Mouse (Mus musculus) gastrocnemius, postnatal 36 days (tissue): Measurements from ENCODE around the gene Tmem204. TPM values are rescaled to one million over a fixed set of nuclear protein-coding genes. Genes with fewer than 3 reads are reported as not detected.
A peak's percentile ranks its signal among the peaks of the same experiment; 100 is the strongest.
"Not testable (repeated sequence)": the region's sequence is repeated elsewhere in the genome, so short reads cannot be mapped to it uniquely, and the experiment has no call there.

Experiments used
- DNase-seq, 2 experiments: peaks; one replicate each; pipeline ENCODE4 v3.0.0; 2022
- intact Hi-C: fragments of 180-260 bp; cut with DNase I; formaldehyde crosslinking; loops from one replicate; pipeline ENCODE4 v1.15.1; 2025
- long read RNA-seq, 2 experiments: library from polyadenylated mRNA; stranded (forward); transcript quantifications; one replicate each; pipeline ENCODE4 v2.0.0; 2021
- total RNA-seq, 2 experiments: library from RNA; stranded (reverse); gene quantifications; 2 replicates each; pipeline ENCODE4 v1.2.3; 2021

The Tmem204 gene
- 10 to 100 TPM; 10.3 to 10.7 TPM for total RNA-seq
- long read RNA-seq, experiment 1, transcript Tmem204-201 (3 exons, 1,846 nt): major isoform, 20 of 23 reads
- long read RNA-seq, experiment 1, partial matches to known transcripts: 0 of 23 reads
- long read RNA-seq, experiment 1, other reads (novel, unspliced or antisense): 2 of 23 reads
- long read RNA-seq, experiment 2, transcript Tmem204-201 (3 exons, 1,846 nt): major isoform, 29 of 32 reads
- long read RNA-seq, experiment 2, partial matches to known transcripts: 0 of 32 reads
- long read RNA-seq, experiment 2, other reads (novel, unspliced or antisense): 2 of 32 reads

DNA sequence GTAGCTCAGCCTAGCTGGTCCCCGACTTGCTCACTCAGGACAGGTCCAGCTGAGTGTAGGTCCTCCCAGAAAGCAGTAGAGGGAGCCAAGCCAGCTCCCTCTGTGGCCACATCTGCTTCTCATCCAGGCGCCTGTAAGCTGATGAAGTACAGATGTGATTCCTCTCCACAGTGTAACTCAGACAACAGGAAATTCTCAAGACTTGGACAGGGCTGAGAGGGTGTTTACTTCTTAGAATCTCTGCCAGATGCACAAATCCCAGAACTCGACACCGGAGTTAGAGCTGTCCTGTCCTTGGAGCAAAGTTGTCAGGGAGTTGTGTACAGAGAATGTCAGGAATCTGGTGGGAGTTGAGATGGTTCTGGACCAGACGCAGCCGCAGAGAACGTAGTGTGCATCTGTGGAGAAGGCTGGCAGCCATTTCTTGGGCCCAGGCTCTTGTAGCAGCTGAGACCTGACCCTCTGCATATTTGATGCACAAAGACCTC is at the start of gene Tmem204:
Gene Tmem204 (minus strand): TSS at position 148 of the 488 bp plus-strand sequence.
- peak; percentile 57 to 63 for DNase-seq
- intact Hi-C loops: loop anchor here (5.0 kb wide), 1 partner anchor 66 kb away; the partner anchor contains the start of genes Cramp1l and Ift140

DNA sequence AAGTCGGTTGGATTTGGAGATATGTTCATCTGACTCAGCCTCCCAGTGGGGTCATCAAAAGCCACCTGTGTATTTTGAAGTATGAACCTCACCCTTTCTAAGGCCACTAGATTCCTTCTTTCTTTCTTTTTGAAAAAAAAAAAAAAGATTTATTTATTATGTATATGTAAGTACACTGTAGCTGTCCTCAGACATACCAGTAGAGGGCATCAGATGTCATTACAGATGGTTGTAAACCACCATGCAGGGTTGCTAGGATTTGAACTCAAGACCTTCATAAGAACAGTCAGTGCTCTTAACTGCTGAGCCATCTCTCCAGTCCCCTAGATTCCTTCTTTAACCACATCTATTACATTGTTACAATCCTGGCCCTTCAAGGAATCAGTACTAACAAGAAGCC is 46.7 kb upstream of the Tmem204 start:
- no peak for DNase-seq
- intact Hi-C loops: no loop called here

DNA sequence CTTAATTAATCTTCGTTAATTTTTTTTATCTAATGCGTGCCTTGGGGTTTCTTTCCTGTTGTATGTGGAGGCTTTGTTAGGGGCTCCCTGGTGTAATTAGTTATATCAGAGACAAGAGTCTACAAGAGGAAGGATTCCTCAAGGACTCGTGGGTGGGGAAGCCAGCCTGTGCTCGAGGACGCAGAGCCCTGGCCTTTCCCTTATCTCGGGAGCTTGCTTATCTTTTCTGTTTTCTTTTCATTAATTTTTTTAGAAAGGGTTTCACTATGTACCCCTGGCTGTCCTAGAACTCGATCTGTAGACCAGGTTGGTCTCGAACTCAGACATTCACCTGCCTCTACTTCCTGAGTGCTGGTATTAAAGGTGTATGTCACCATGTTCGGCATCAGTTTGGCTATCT is 44.3 kb upstream of the Tmem204 start:
- intact Hi-C loops: no loop called here
- DNase-seq: no peak

DNA sequence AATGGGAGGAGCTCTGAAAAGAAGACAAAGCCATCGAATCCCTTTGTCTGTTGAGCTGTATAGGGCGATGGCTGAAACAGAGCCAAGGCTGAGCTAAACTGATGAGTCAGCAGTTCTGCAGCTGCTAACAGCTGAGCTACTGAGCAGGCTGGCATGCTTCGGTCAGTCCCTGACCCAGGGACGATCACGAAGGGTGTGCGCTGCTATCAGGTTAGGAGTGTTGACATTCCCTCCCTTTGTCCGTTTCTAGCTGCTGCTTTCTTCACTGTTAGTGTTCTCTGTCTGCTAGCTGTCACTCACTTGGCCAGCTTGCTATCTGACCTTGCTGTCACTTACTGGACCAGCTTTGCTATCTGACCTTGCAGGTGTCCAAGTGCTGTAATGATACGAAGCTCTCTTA is 43.7 kb upstream of the Tmem204 start:
- intact Hi-C loops: no loop called here
- DNase-seq: no peak

DNA sequence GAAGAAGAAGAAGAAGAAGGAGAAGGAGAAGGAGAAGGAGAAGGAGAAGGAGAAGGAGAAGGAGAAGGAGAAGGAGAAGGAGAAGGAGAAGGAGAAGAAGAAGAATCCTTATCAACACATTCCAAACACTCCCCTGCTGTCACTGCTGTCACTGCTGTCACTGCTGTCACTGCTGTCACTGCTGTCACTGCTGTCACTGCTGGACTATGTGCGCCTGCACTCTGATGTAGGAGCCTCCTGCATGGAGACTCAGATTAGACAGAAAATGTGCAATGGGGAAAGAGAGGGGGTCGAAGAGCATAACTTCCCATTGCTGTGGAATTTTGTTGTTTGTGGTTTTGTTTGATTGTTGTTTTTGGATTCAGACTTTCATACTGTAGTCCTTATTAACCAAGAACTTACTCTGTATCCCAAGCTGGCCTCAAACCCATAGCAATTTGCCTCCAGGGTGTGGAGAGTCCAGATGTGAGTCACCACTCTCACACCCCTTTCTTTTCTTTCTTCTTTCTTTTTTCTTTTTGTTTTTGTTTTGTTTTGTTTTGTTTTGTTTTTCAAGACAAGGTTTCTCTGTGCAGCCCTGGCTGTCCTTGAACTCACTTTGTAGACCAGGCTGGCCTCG is 42.2 kb upstream of the Tmem204 start:
- intact Hi-C loops, DNase-seq: not testable (repeated sequence)

DNA sequence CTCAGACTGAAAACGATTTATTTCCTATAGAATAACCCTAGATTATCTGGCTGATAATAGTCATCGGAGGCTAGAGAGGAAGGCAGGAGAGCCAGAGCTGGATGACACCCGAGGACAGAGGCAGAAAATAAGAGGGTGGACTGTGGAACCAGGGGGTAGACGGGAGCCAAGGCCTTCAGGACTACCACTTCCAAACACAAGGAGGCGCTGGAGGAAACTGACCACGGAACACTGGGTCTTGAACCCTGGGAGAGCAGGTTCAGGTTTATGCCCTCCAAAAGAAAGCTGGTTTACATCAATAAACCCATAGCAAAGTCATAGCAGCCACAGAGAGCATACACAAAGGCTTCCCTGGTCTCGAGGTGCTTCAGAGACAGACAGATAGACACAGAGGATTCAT is 40.6 kb upstream of the Tmem204 start:
- intact Hi-C loops: no loop called here
- no peak for DNase-seq

DNA sequence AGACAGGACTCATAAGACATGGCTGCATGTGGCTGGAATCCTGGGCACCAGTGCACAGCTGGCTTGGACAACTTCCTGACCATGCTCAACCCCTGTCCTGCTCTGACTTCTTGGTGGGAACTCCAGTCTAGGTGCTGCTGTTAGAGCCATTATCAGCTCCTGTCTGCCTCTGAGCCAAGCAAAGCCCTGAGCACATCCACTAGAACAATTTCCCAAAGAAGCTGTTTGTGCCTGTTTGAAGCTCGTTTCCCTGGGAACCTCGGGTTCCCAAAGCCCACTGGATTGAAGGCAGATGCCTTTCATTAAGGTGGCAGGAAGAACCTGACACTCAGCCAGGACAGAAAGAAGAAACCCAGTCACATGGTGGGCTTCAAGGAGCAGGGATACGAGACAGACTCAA is 37.0 kb upstream of the Tmem204 start, which contains the start of gene Ptx4:
Gene Ptx4 (plus strand): TSS at position 355 of the 400 bp plus-strand sequence.
- DNase-seq: no peak

DNA sequence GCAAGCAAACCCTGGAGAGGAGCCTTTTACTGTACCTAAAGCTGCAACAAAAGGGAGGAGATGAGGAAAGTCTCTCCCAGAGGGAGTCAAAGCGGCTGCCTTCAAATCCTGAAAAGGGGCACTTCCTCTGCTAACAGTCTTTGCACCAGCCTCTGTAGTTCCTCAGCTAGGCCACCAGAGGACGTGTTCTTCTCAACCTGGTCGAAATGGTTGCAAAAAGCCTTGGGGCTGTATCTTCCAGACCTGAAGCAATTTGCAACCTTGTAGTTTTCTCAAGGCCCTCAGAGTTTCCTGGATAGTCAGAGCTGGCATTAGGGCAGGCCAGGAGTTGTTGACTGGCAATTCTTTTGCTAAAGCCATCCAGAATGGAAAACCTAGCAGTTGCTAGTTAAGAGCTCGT is 33.9 kb upstream of the Tmem204 start:
- intact Hi-C loops: loop anchor here (5.0 kb wide), 1 partner anchor 65 kb away; the partner anchor contains the start of gene BC003965
- no peak for DNase-seq

More for the DNA sequence above, 37.0 kb upstream of the Tmem204 start, which contains the start of gene Ptx4:
- intact Hi-C loops: no loop called here

DNA sequence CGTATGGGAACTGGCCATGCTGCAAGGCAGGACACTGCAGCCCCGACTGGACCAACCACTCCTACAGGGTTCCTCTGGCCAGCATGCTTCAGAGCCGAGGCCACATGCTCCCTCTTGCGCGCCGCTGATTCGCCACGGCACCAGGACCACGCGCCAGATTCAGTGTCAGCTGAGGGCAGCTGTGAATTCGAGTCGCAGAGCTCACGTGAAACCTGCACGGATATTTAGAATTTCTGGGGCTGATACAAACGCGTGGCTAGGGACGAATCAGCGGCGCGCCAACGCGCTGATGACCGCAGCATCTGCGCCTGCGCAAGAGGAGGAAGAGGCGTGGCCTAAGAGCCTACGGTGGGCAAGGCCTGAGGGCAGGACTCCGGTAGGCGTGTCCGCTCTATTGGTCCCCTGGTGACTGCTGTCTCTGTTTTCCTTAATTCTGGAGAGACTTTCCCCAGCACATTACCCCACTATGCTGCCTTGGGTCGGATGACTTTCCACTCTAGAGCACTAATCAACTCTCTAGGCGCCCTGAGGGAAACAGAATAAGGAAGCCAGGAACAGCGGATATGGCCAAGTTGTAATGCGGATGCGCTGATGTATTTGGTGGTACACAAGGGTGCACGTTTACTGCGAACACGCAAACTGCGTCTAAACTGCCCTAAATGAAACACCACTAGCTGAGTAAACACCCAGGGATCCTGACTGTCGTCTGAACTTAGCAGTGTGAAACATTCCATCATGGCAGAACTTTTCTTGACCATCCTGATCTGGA is 32.5 kb upstream of the Tmem204 start, which contains the start of gene Telo2:
Gene Telo2 (minus strand): TSS at position 304 of the 769 bp plus-strand sequence.
- DNase-seq: peak; percentile 94 to 95
- intact Hi-C loops: loop anchor here (5.0 kb wide), 1 partner anchor 66 kb away; the partner anchor contains the start of gene BC003965

DNA sequence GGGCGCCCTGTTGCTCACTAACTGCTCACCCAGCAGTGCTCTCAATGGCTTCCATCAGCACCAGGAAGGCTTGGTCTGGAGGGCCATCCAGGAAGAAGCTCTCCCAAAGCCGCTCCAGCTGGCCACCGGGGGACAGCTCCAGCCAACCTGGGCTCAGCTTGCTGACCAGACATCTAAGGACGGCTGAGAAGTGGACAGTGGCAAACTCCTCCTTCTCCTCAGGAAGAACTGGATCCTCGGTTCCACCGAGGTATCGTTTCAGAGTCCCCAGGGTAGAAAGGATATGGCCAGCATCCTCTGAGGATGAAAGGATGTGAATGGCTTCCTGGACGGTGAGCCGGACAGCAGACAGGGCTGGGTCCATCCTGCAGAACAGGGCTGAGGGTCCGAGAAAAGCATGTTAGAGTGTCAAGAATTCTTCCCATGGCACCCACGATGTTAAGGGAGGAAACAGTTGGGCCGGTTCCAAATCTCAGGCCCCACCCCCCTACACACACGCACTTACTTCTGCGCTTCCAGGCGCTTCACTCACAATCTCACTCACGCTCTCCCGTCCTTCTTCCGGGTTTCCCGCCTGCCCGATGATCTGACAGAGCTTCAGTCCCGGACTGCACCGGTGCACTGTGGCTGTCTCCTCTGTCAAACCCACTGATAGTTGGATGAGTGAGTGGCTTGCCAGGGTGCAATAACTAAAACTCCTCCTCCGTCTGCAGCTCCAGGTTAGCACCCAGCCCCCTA is 31.7 kb upstream of the Tmem204 start:
- no peak for DNase-seq
- intact Hi-C loops: loop anchor here (5.0 kb wide), 1 partner anchor 67 kb away; the partner anchor contains the start of gene BC003965

DNA sequence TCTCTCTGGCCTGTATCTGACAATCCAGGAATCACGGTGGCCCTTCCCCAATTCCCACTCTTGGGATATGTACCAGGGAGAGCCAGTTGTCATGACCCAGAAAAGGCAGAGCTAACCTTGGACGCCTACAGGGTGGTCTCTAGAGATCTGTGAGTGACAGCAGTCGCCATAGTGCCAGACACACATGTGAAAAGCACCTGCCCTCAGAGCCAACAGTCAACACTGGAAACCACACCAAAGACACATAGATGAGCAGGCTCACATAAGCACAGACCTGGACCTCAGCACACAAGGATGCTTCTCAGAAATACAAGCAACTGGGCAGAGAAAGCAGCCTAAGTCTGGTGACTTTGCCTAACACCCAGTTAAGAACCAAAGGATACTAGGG is 29.0 kb upstream of the Tmem204 start:
- DNase-seq: no peak
- intact Hi-C loops: no loop called here

DNA sequence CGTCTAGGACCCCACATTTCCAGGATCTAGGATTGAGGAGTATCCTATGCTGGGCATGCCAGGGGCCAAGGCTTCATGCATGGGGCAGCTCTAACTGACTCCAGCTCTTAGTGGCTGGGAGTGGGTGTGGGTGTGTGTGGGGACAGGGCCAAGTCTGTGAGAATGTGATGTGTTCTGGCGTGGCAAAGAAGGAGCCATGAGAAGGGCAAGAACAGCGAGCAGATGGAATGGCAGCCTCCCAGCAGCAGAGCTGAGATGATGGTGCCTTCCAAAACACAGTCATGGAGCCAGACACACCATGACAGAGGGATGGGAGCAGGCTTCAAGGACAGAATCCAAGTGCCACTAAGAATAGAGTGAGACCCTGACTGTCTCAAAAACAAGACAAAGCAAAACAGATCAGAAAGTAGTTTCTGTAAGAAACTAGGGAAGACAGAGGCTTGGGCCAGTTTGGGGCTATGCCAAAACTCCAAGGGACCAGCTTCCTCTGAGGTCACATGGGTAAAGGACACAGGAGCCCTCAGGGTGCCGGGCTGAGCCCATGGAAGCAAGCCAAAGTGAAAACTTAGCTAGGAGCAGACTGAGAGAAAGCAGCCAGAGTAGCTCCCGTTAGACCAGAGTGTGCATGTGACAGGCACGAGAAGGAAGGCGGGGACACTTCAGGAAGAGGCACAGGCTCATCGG is 28.5 kb upstream of the Tmem204 start:
- intact Hi-C loops: no loop called here
- peak; percentile 37 to 41 for DNase-seq

DNA sequence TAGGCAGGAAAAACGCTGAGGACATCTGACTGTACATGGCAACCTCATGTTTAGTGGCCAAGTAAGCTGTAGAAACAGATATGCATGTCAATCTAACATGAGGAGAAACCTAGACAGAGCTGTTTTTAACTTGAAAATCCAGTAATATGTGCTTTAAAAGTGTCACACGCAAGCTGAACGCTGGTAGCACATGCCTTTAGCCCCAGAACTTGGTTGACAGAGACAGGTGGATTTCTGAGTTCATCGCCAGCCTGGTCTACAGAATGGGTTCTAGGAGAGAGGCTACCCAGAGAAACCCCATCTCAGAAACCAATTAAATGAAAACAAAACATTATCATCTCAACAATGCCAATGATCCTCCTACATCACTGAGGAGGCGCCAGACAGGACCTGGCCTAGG is 27.8 kb upstream of the Tmem204 start:
- intact Hi-C loops: no loop called here
- DNase-seq: no peak

DNA sequence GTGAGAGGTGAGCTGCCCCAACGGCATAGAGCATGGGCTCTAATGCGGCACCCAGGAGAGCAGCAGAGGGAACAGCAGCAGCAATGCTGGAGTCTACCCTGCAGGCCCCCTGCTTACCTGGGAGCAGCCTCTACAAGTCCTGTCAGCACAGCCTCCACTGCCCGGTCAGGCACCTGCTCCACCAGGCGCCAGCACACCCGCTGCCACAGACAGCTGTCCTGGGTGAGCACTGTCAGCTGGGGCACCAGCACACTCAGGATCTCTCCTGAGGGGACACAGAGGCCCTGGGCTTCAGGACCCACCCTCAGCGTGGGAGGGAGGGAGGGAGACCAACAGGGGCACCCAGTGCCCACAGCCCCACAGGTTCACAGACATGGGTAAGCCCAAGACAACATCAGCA is 27.2 kb upstream of the Tmem204 start:
- no peak for DNase-seq
- intact Hi-C loops: no loop called here

DNA sequence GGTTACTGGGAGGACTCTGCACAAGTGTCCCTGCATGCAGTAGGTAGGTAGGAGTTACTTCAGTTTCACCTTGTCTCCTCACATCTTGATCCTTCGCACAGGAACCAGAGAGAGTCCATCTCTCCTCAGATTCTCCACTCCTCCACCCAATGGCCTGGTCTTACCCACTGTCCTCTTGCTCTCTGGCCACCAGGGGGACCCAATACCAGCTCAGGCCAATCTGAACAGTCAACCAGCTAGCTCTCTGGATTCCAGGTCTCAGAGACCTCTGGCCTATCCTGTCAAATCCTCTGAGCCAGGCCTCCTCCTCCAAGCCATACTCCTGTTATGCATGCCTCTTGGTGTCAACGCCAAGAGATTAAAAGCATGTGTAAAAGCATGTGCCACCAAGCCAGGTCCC is 26.2 kb upstream of the Tmem204 start:
- intact Hi-C loops: no loop called here

DNA sequence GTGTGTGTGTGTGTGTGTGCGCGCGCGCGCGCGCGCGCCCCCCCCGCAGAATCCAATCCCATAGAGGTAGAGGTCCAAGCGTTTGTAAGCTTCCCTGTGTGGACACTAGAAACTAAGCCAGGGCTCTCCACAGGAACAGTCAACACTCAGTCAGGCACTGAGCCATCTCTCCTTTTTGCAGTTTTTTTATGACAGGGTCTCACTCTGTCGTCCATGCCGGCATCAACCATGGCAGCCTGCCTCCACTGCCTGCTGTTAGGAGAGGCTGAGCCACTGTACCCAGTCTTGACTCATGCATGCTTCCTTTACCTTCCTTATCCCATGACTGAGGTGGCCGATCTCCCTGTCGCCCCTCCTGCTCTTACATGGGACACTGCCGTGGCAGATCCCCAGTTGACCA is 24.4 kb upstream of the Tmem204 start:
- no peak for DNase-seq
- intact Hi-C loops: no loop called here

More for the DNA sequence above, 26.2 kb upstream of the Tmem204 start:
- DNase-seq: peak in 1 of 2 experiments; percentile 27

DNA sequence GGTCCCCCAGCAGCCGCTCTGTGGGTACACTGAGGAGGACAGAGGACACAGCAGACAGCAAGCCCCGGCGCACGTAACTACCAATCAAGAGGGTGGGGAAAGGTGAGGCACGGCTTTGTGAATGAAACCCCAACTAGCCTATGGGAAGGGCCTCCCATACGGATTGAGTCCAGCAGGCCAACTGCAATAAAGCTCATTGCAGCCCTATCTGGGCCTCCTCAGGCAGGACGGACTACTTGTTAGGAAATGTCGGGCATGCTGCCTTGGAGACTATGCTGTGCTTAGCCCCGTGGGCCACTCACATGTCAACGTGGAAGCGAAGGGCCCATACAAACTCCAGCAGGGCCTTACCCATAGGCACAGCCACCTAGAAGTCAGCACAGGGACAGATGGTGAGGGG is 17.9 kb upstream of the Tmem204 start:
- intact Hi-C loops: no loop called here
- no peak for DNase-seq

DNA sequence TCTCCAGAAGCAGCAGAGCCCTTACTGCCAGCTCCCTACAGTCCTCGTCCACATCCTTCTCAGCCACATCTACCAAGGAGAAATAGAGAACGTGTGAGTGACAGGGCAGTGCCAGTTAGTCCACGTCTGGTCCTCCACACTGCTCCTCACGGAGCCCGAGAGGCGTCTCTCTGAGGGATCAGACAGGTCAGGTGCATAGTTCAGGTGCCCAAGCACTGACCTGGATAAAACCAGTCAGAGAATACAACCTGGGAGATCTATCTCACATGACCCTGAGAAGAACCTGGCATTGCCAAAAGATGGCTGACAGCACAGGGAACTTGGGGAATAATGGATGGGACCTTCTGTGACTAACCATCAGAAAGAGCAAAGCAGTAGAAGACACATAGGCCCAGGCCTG is 16.7 kb upstream of the Tmem204 start:
- no peak for DNase-seq
- intact Hi-C loops: no loop called here

DNA sequence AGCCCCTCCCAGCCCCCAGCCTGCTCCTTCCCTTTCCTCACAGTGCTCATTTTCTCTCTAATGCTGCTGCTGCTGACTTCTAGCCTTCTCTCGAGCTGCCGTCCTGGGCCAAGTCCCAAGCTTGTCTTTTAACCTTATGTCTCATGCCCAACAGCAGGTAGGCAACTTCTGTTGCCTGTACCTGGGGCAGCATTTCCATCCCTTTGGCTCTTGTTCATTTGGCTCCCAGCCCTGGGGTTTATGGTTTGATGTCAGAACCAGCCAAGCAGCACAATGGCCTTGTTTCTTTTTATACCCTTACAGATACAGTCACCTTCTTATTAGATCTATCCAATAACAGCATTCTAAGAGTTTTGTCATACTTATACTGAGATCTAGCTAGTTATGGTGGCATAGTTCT is 12.8 kb upstream of the Tmem204 start:
- intact Hi-C loops: no loop called here
- DNase-seq: no peak

DNA sequence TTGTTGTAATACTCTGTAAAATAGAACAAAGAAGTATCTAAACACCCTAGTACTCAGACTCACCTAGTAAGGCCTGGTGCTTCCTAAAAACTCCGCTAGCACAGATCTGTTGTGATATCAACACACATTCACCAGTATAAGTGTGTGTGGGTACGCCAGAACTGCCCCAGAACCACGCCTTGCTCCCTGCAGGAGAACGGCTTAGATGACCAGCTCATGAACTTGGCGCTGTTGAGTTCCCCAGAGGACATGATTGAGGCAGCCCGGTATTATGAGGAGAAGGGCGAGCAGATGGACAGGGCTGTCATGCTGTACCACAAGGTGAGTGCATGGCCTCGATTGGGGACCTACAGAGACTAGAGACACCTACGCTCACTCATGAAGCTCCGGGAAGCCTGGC is 7.1 kb upstream of the Tmem204 start:
- intact Hi-C loops: no loop called here

More for the DNA sequence above, 7.1 kb upstream of the Tmem204 start:
- no peak for DNase-seq
